Mouse (Mus musculus) hindbrain, embryonic 13.5 days (tissue): ENCODE data around the gene Ccdc173. TPM values are rescaled to one million over a fixed set of nuclear protein-coding genes. Genes with fewer than 3 reads are reported as not detected.
A peak's percentile ranks its signal among the peaks of the same experiment; 100 is the strongest.

ENCODE experiments used
- ATAC-seq: fragments of 200-750 bp; cut with Nextera tagmentation; 2 replicates; pipeline ENCODE4 v1.8.0; 2017; ENCODE audit warnings: moderate TSS enrichment; ENCODE audit not compliant: low FRiP score
- H3K27ac ChIP-seq: fragments of 300-500 bp; sonication (generic); 2 replicates; pipeline ENCODE4 v1.5.1; 2015; ENCODE audit warnings: inconsistent platforms, mild to moderate bottlenecking, moderate library complexity
- H3K27me3 ChIP-seq: fragments of 300-500 bp; sonication (generic); 2 replicates; pipeline ENCODE4 v1.6.1; 2015; ENCODE audit warnings: mild to moderate bottlenecking, inconsistent platforms
- H3K36me3 ChIP-seq: fragments of 300-500 bp; sonication (generic); 2 replicates; pipeline ENCODE4 v1.6.1; 2015; ENCODE audit warnings: mild to moderate bottlenecking, inconsistent platforms
- H3K4me1 ChIP-seq: fragments of 300-500 bp; sonication (generic); replicated peaks from 2 replicates; pipeline ENCODE4 v1.6.1; 2015; ENCODE audit warnings: inconsistent platforms
- H3K4me2 ChIP-seq: fragments of 300-500 bp; sonication (generic); 2 replicates; pipeline ENCODE4 v1.6.1; 2015; ENCODE audit warnings: inconsistent platforms, mild to moderate bottlenecking, moderate library complexity
- H3K4me3 ChIP-seq: fragments of 300-500 bp; sonication (generic); 2 replicates; pipeline ENCODE4 v1.5.1; 2015; ENCODE audit warnings: mild to moderate bottlenecking, inconsistent platforms
- H3K9ac ChIP-seq: fragments of 300-500 bp; sonication (generic); 2 replicates; pipeline ENCODE4 v1.6.1; 2015; ENCODE audit warnings: mild to moderate bottlenecking, inconsistent platforms
- H3K9me3 ChIP-seq: fragments of 300-500 bp; sonication (generic); 2 replicates; pipeline ENCODE4 v1.6.1; 2016; ENCODE audit warnings: inconsistent platforms
- WGBS: fragments of 180-500 bp; shearing (Covaris S2); methylation state at CpG from one replicate; pipeline ENCODE4 v1.1.7; 2015; 5-methylcytosine and 5-hydroxymethylcytosine counted together
- polyA plus RNA-seq: library from polyadenylated mRNA; unstranded; fragments of >200 nt; fragmentation: Nextera tagmentation; extraction: Ambion mirVana; gene quantifications from 2 replicates; pipeline ENCODE4 v1.2.1, GENCODE M21; 2015

Ccdc173 gene
- polyA plus RNA-seq, 1 experiment from 2014 or later: 4.4 TPM

DNA sequence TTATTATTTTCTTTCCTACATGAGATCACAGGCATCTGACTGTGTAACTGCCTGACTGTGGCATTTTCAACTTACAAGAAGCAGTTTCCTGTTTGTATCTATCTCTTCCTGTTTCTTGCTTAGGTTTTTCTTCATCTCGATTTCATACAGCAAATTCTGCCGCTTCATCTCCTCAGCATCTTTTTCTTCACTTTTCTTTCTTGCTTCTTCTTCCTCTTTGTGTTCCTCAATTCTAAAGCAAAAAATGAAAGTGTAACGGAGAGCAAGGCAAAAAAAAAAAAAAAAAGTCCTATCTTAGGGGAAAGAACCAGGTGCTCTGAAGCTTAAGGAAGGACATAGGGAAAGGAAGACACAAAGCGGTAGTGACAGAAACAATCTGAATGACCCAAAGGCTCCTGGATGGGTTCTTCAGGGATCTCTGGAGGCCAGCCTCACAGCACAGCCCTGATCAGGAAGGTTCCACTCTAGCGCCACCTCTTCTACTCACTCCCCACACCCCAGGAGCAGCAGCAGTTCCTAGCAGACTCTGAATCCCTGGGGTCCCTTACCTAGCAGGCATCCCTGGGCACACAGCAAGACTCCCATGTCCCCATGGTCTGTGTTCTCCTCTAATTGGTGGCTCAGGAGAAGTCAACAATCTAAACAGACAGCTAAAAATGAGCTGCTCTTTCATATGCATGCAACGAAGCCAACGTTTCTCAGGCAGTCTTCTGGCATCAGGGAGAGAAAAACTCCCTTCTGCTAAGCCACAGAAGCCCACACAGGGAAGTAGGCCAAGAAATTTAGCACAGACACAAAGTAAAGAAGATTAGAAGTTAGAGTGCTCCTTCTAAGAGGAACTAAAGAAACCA lies 11.2 kb downstream of the Ccdc173 start:
- no peaks in the 10 kb centered on the region for H3K27me3 ChIP-seq
- ATAC-seq: no peak
- H3K4me2 ChIP-seq: no peak overlapping the region
- no peaks in the 10 kb centered on the region for H3K4me1 ChIP-seq
- H3K9ac ChIP-seq: no peak overlapping the region
- no peaks in the 10 kb centered on the region for H3K9me3 ChIP-seq
- 73% methylated on average over 7 of the region's 7 CpGs for WGBS
- no peak overlapping the region for H3K27ac ChIP-seq
- peaks cover 52% of the 10 kb centered on the region for H3K36me3 ChIP-seq
- H3K4me3 ChIP-seq: no peak overlapping the region

DNA sequence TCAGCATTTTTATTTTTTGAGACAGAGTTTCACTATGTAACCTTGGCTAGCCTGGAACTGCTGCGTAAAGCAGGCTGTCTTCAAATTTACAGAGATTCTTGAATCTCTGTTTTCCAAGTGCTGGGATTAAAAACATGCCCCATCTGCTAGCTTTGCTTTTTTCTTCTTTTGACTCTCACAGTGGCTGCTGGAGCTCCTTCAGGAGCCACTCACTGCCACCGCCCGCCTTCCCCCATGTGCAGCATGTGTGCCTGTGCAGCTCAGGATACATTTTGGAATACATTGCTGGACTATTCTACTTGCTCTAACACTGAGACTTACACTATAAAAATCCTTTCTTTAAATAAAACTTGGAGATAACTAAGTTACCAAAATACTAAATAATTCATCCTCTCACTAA lies 16.0 kb downstream of the Ccdc173 start:
- Histone ChIP-seq H3K4me1 (no peaks in the 10 kb centered on the region), H3K4me3 (no peak overlapping the region), H3K27me3 (no peaks in the 10 kb centered on the region), H3K4me2 (no peak overlapping the region), H3K36me3 (peaks cover 32% of the 10 kb centered on the region), H3K9me3 (no peaks in the 10 kb centered on the region), H3K27ac (no peak overlapping the region), H3K9ac (no peak overlapping the region)
- ATAC-seq: no peak
- WGBS: 96% methylated on average over 3 of the region's 3 CpGs

DNA sequence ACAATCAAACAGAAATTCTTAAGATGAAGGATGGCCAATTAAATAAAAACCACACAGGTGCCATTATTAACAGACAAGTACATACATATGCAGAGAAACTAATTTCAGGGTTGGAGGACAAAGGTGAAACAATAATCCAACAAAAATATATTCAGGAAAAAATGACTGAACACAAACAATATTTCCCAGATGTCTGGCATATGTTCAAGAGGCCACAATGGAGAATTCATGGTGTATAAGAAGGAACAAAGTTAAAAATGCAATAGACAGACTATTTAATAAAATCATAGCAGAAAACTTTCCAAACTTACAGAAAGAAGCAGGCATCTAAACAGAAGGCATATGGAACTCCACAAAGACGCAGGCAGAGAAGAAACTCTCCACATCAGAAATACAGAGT lies 24.7 kb downstream of the Ccdc173 start:
- no peaks in the 10 kb centered on the region for H3K9me3 ChIP-seq
- H3K27ac ChIP-seq: no peak overlapping the region
- no peak for ATAC-seq
- H3K4me3 ChIP-seq: no peak overlapping the region
- no peak overlapping the region for H3K9ac ChIP-seq
- 75% methylated on average over 1 of the region's 1 CpGs for WGBS
- H3K36me3 ChIP-seq: peaks cover 3% of the 10 kb centered on the region
- no peaks in the 10 kb centered on the region for H3K4me1 ChIP-seq
- no peaks in the 10 kb centered on the region for H3K27me3 ChIP-seq
- no peak overlapping the region for H3K4me2 ChIP-seq

DNA sequence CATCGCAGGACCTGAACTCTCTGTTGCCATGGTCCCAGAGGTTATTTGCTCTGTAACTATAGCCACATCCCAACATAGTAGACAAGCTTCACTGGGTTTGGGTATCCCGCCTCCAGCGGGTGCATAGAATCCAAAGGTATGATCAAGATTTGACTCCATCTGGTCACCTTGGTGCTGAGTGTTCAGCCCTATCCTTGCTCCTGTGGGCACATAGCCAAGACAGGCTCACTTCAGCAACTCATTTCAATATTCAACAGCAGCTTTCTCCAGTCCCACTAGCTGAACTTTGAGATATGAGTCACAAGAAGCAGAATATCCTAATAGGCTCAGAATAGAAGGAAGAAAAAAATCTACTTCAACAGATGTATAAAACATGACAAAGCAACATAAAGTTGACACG lies 26.0 kb downstream of the Ccdc173 start:
- Histone ChIP-seq H3K4me2 (no peak overlapping the region), H3K27ac (no peak overlapping the region), H3K9me3 (no peaks in the 10 kb centered on the region), H3K27me3 (no peaks in the 10 kb centered on the region), H3K4me1 (no peaks in the 10 kb centered on the region), H3K36me3 (peaks cover 3% of the 10 kb centered on the region), H3K4me3 (no peak overlapping the region), H3K9ac (no peak overlapping the region)
- ATAC-seq: no peak
- 80% methylated on average over 4 of the region's 4 CpGs for WGBS

DNA sequence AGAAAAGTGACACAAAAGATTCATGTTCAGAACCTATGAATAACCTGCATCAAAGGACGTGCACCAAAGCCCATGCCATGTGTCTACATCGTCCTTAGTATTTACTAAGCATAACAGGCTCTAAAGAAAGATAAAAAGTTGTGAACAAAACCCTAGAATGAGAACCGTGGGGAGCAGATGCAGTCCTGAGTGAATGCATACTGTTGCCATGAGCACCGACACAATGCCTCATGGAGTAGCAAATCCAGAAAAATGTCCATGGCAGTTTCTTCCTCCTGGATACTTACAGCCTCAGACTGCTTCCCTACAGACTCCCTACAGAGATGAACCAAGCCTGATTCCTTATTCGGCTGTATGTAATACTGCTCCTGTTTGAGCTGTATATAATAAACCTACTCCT lies 28.4 kb downstream of the Ccdc173 start:
- peak; percentile 32; the same call in 1 of the 2 replicates for ATAC-seq
- Histone ChIP-seq H3K9ac (no peak overlapping the region), H3K36me3 (peaks cover 3% of the 10 kb centered on the region; the same call in 1 of the 2 replicates), H3K4me2 (no peak overlapping the region), H3K4me3 (no peak overlapping the region), H3K27ac (no peak overlapping the region), H3K27me3 (no peaks in the 10 kb centered on the region), H3K9me3 (no peaks in the 10 kb centered on the region), H3K4me1 (no peaks in the 10 kb centered on the region)
- WGBS: 27% methylated on average over 5 of the region's 5 CpGs

DNA sequence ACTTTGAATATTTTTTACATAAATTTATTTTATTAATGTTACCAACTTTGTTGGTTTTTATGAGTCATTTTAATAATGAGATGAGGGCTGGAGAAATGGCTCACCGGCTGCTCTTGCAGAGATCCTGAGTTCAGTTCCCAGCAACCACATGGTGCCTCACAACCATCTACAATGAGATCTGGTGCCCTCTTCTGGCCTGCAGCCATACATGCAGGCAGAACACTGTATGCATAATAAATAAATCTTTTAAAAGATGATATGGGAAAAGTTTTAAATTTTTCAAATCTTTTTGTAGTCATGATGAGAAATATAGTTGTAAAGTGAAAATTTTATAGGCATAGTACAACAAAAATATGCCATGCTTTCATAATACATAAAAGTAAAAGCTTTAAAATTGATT lies 44.3 kb downstream of the Ccdc173 start:
- Histone ChIP-seq H3K9ac (no peak overlapping the region), H3K4me3 (no peak overlapping the region), H3K4me1 (no peaks in the 10 kb centered on the region), H3K9me3 (peaks cover 3% of the 10 kb centered on the region; the same call in 1 of the 2 replicates), H3K4me2 (no peak overlapping the region), H3K36me3 (peaks cover 60% of the 10 kb centered on the region), H3K27me3 (no peaks in the 10 kb centered on the region), H3K27ac (no peak overlapping the region)
- no peak for ATAC-seq
- WGBS: 95% methylated on average over 1 of the region's 1 CpGs

DNA sequence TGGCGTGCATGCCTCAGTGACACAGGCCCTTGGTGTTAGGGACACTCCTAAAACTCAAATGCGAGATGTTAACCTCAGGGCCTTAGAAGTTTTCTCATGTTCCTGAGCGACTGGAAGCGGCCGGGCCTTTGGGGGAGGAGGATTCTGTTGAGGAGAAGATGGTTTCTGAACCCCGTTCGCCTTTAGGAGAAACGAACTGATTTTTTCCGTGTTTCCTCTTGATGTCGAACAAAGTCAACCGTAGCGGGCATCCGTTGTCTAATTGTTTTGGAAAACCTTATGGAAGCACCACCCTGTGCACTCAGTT lies 65.9 kb downstream of the Ccdc173 start:
- H3K36me3 ChIP-seq: no peaks in the 10 kb centered on the region
- H3K27me3 ChIP-seq: peaks cover 10% of the 10 kb centered on the region
- peak overlapping the region; percentile 79 for H3K4me2 ChIP-seq
- peak overlapping the region; percentile 88 for H3K27ac ChIP-seq
- peak overlapping the region; percentile 97 for H3K4me3 ChIP-seq
- no peak for ATAC-seq
- H3K9me3 ChIP-seq: no peaks in the 10 kb centered on the region
- H3K9ac ChIP-seq: peak overlapping the region; percentile 92
- H3K4me1 ChIP-seq: peaks cover 18% of the 10 kb centered on the region
- 2% methylated on average over 13 of the region's 13 CpGs for WGBS

DNA sequence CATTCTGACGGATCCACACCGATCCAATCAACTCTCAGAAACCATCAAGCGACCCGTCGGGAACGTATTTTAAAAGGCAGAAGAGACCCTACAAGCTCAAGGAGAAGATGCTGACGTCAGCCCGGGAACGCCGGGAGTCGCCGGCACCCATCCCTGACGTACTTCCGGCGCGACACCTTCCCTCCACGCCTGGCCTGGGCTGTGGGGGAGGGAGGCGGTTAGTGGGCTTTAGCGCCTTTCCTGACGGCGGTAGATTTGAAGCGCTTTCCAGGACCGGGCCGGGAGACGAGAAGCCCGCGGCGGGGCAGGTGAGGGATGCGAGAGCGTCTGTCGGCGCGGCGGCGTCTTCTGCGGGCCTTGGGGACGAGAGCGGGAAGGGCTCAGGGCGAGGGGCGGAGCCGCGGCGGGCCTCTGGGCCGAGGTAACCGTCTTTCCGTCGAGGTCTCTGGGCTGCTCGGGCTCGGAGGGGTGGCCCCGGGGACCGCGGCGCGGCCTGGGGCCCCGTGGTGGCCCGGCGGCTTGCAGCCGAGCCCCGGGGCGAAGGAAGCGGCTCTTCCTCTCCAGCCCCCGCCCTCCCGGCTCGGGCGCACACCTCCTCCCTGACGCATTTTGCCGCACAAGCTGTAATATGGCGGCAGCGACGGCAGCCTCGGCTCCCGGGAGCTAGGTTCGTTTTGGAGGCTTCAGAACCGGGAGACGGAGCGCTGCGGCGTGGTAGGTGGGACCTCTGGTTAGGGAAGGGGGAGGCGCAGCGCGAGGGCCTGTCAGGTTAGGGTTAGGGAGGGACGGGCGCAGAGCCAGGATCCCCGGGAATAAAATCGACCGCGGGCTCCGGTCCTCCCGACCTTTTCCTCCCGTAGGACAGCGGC lies 66.5 kb downstream of the Ccdc173 start:
- Histone ChIP-seq H3K36me3 (no peaks in the 10 kb centered on the region), H3K9me3 (no peaks in the 10 kb centered on the region), H3K4me1 (peaks cover 18% of the 10 kb centered on the region), H3K4me2 (peak overlapping the region; percentile 79), H3K9ac (peak overlapping the region; percentile 92), H3K27ac (peak overlapping the region; percentile 88), H3K4me3 (peak overlapping the region; percentile 97), H3K27me3 (peaks cover 10% of the 10 kb centered on the region)
- WGBS: under 1% methylated on average over 91 of the region's 91 CpGs
- peak; percentile 96 for ATAC-seq

DNA sequence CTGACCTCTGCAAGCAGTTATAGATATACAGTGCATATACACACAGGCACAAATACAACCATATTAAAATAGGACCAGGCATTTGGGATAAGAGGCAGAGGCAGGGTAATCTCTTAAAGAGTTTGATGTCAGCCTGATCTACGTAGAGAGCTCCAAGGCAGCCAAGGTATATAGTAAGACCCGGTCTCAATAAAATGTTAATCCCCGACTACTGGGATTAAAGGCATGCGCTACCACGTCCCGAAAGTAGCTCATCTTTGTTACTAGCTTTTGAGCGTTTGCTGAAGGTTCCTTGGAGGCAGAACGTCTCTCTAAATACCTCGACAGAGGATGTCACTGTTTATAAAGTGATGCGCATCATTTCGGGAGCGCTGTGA lies 67.1 kb downstream of the Ccdc173 start, which contains the start of gene Ppig:
Gene Ppig, plus strand, starts transcription at position 273 of the 377 bp plus-strand sequence.
- Histone ChIP-seq H3K27me3 (peaks cover 10% of the 10 kb centered on the region), H3K4me1 (peaks cover 18% of the 10 kb centered on the region), H3K9ac (peak within 1 kb of the TSS; percentile 92), H3K4me2 (peak within 1 kb of the TSS; percentile 79), H3K9me3 (no peaks in the 10 kb centered on the region), H3K27ac (peak within 1 kb of the TSS; percentile 88), H3K36me3 (no peaks in the 10 kb centered on the region), H3K4me3 (peak within 1 kb of the TSS; percentile 97)
- peak; percentile 59 for ATAC-seq
- 5% methylated on average over 12 of the region's 12 CpGs for WGBS

DNA sequence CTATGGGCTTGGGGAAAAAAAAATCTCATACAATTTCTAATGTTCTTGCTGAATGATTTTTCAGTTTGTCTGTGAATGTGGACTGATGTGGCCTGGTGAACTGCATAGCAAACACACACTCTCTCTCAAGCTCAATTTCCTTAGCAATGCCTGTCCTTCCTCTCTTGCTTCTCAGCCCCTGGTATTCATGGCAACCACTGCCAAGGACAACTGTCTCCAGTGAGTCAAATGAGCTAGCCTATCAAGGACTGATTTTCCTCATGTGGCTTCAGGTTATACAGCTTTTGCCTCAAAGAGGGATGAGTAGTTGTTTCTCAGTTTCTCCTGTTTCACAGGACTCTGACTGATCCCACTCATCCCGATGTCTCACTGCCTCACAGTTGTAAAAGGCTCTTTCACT lies 70.3 kb downstream of the Ccdc173 start:
- ATAC-seq: no peak
- H3K9ac ChIP-seq: no peak overlapping the region
- H3K9me3 ChIP-seq: no peaks in the 10 kb centered on the region
- no peaks in the 10 kb centered on the region for H3K36me3 ChIP-seq
- no peak overlapping the region for H3K27ac ChIP-seq
- H3K27me3 ChIP-seq: peaks cover 15% of the 10 kb centered on the region
- WGBS: 94% methylated on average over 1 of the region's 1 CpGs
- no peak overlapping the region for H3K4me3 ChIP-seq
- peaks cover 9% of the 10 kb centered on the region for H3K4me1 ChIP-seq
- H3K4me2 ChIP-seq: no peak overlapping the region

DNA sequence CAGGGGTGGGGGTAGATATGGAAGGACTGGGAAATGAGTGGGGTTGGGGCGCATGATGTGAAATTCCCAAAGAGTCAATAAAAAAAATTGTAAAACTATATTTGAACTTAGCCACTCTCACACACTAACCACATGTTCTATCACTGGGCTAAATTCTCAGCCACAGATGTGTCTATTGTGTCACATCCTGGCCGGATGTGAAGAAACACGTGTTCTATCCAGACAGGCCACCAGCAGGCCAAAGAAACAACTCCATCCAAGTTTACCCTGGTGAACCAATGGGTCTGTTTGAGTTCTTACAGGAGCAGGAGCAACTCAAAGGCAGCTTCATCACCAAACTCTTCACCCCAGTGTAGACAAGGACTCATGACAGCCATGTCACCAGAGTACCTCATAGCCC lies 72.9 kb downstream of the Ccdc173 start:
- Histone ChIP-seq H3K27me3 (peaks cover 15% of the 10 kb centered on the region), H3K27ac (no peak overlapping the region), H3K9me3 (no peaks in the 10 kb centered on the region), H3K4me1 (0 out of 2 replicates have a peak, but pooled peaks cover 6% of the 10 kb centered on the region), H3K9ac (no peak overlapping the region), H3K4me2 (no peak overlapping the region), H3K36me3 (no peaks in the 10 kb centered on the region), H3K4me3 (no peak overlapping the region)
- WGBS: 80% methylated on average over 3 of the region's 3 CpGs
- no peak for ATAC-seq

DNA sequence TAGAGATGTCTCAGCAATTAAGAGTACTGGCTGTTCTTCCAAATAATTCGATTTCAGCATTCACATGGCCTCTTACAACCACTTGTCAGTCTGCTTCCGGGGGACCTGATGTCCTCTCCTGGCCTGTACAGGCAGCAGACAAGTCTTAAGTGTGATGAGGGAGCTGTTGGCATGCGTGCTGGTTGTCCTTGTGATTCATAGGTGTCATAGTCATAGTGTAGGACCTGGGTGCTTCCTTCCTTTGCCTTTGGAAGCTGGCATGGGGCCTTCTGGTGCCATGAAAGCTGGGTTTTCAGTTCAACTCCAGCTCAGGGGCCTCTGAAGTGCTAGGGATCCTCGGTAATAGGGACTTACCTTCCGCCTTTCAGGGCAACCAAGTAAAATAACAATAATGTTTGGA lies 75.2 kb downstream of the Ccdc173 start:
- Histone ChIP-seq H3K36me3 (peaks cover 12% of the 10 kb centered on the region), H3K27me3 (0 out of 2 replicates have a peak, but pooled peaks cover 5% of the 10 kb centered on the region)
- 87% methylated on average over 5 of the region's 5 CpGs for WGBS

More for the DNA sequence above, 75.2 kb downstream of the Ccdc173 start:
- no peak overlapping the region for H3K9ac ChIP-seq
- H3K4me1 ChIP-seq: 0 out of 2 replicates have a peak, but pooled peaks cover 9% of the 10 kb centered on the region
- no peaks in the 10 kb centered on the region for H3K9me3 ChIP-seq
- H3K4me2 ChIP-seq: no peak overlapping the region
- no peak for ATAC-seq
- no peak overlapping the region for H3K4me3 ChIP-seq
- H3K27ac ChIP-seq: no peak overlapping the region
